In the genomic region with DNA sequence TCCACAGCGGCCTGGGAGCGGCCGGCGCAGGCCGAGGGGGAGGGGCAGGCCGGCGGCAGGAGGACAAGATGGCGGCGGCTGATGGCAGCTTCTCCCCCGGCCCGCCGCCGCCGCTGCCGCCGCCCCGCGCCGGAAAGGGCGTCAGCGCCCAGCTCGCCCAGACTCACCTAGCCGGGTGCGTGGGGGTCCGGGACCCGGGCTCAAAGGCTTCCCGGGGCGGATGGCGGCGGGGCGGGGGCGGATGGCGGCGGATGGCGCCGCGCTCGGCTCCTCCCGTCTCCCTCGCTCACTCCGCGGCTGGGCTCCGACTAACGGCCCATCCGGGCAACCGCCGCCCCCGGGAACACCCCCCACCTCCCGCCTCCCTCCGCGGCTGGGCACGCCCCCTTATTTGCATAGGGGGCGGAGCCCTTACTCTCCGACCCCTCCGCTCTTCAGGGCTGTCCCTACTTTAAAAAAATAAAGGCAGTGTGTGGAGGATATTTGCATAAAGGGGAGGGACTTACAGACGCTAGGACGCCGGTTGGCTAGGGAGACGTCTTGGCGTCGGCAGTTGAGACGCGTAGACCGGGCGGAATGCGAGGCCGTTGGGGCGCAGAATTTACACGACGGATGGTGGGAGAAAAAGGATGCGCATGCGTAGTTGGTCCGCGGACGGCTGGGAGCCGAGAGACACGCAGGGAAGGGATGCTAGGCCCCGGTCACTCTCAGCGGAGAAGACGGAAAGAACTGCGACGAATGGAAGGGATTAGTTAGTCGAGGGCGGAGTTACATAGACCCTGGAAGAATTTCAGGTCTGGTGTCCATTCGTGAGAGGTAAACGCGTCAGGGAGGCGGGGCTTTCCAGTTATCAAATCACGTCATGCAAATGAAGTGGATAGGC, we compare ENCODE assay signal across 8 mouse cellular contexts. TPM values are rescaled to one million over a fixed set of nuclear protein-coding genes. Genes with fewer than 3 reads are reported as not detected.
DNase-seq lines count a peak whose midpoint lies in the region; ATAC-seq lines count a peak whose summit lies in the region.

Gene Prrc2a (minus strand): TSS at position 330 of the 883 bp plus-strand sequence.

- H3K4me2 ChIP-seq in kidney, embryonic 15.5 days = peak within 1 kb of the TSS; percentile 89

- under 1% methylated on average over 76 of the region's 89 CpGs for WGBS in heart, embryonic 10.5 days
- 1% methylated on average over 59 of the region's 89 CpGs for WGBS in kidney, embryonic 15.5 days

- DNase-seq in B cell, adult 2 months = peak; percentile 97
- peak; percentile 100 for DNase-seq in brain, adult 2 months (ENCODE audit: low read depth, low spot score)
- peak; percentile 99 for DNase-seq in heart, embryonic 10.5 days (ENCODE audit: low spot score)
- peak; percentile 97 for DNase-seq in liver
- DNase-seq in spleen, postnatal 4 days (ENCODE audit: low spot score in 2 of 2) = peak; percentile 95 to 97

- ATAC-seq in erythroblast, adult 5-6 weeks (replicated peaks; ENCODE audit: low FRiP score, poor library complexity, severe bottlenecking) = peak; percentile 89
- ATAC-seq in kidney, embryonic 15.5 days (replicated peaks; ENCODE audit: low FRiP score) = peak; percentile 96
- ATAC-seq in monocyte, adult 5-6 weeks (replicated peaks; ENCODE audit: insufficient number of reproducible peaks, low FRiP score, low TSS enrichment, poor library complexity, severe bottlenecking) = peak; percentile 85

- peak within 1 kb of the TSS; percentile 99 for H3K9ac ChIP-seq in kidney, embryonic 15.5 days

- no peaks in the 10 kb centered on the region for H3K27me3 ChIP-seq in heart, embryonic 10.5 days (ENCODE audit: insufficient read depth, poor library complexity, severe bottlenecking)
- H3K27me3 ChIP-seq in kidney, embryonic 15.5 days = no peaks in the 10 kb centered on the region

- H3K4me1 ChIP-seq in heart, embryonic 10.5 days = peaks cover 26% of the 10 kb centered on the region
- H3K4me1 ChIP-seq in kidney, embryonic 15.5 days = peaks cover 34% of the 10 kb centered on the region

- no peaks in the 10 kb centered on the region for H3K9me3 ChIP-seq in heart, embryonic 10.5 days
- no peaks in the 10 kb centered on the region for H3K9me3 ChIP-seq in kidney, embryonic 15.5 days (replicated peaks)

- peaks cover 30% of the 10 kb centered on the region for H3K36me3 ChIP-seq in heart, embryonic 10.5 days
- H3K36me3 ChIP-seq in kidney, embryonic 15.5 days = peaks cover 29% of the 10 kb centered on the region

- H3K27ac ChIP-seq in heart, embryonic 10.5 days = peak within 1 kb of the TSS; percentile 100
- H3K27ac ChIP-seq in kidney, embryonic 15.5 days = peak within 1 kb of the TSS; percentile 99

- peak within 1 kb of the TSS; percentile 98 for H3K4me3 ChIP-seq in heart, embryonic 10.5 days
- peak within 1 kb of the TSS; percentile 84 for H3K4me3 ChIP-seq in kidney, embryonic 15.5 days (replicated peaks)

RNA-seq across cellular contexts. Expression of gene Prrc2a, which starts in this region (rescaled TPM):
- 70.2 and 111 TPM in 2 replicates for total RNA-seq in erythroblast, adult 5-6 weeks (2015; ENCODE audit: low replicate concordance)
- 15.1 and 22.6 TPM in 2 replicates for total RNA-seq in erythroblast, adult 5-6 weeks (2017; ENCODE audit: low replicate concordance)
- 137 and 161 TPM in 2 replicates for polyA plus RNA-seq in heart, embryonic 10.5 days (2016; fragmentation: Nextera tagmentation; extraction: Ambion mirVana)
- polyA plus RNA-seq in kidney, embryonic 15.5 days (2015; fragmentation: Nextera tagmentation; extraction: Ambion mirVana) = 176 and 209 TPM in 2 replicates
- total RNA-seq in monocyte, adult 5-6 weeks (2017) = 21.3 to 57.6 TPM (median 32.1 TPM) in 3 replicates

Comparison
In these comparisons a context has a peak if more than half of its experiments do, and no peak if none do; other contexts are left out.
1. Peak in every context shown above with its lines: DNase-seq, ATAC-seq, H3K4me3 ChIP-seq and H3K27ac ChIP-seq.